Mouse (Mus musculus) stomach, embryonic 14.5 days (tissue): Measurements from ENCODE around the gene Relb. TPM values are rescaled to one million over a fixed set of nuclear protein-coding genes. Genes with fewer than 3 reads are reported as not detected.
"Not testable (repeated sequence)": the region's sequence is repeated elsewhere in the genome, so short reads cannot be mapped to it uniquely, and the experiment has no call there.

ENCODE experiments used
- ATAC-seq: fragments of 200-750 bp; cut with Nextera tagmentation; 2 replicates; pipeline ENCODE4 v1.8.0; 2017; ENCODE audit warnings: low read depth, moderate TSS enrichment; ENCODE audit not compliant: insufficient number of reproducible peaks, insufficient read depth, low FRiP score
- H3K27ac ChIP-seq: fragments of 300-500 bp; sonication (generic); 2 replicates; pipeline ENCODE4 v1.5.1; 2014; ENCODE audit warnings: mild to moderate bottlenecking, low read length, moderate library complexity, mixed read lengths
- H3K27me3 ChIP-seq: fragments of 300-500 bp; sonication (generic); 2 replicates; pipeline ENCODE4 v1.6.1; 2014; ENCODE audit warnings: low read length, control low read depth, mixed read lengths; ENCODE audit not compliant: control insufficient read depth, insufficient read depth
- H3K36me3 ChIP-seq: fragments of 300-500 bp; sonication (generic); 2 replicates; pipeline ENCODE4 v1.6.1; 2014; ENCODE audit warnings: mild to moderate bottlenecking, control low read depth, low read length, moderate library complexity, mixed read lengths; ENCODE audit not compliant: control insufficient read depth, insufficient read depth
- H3K4me1 ChIP-seq: fragments of 300-500 bp; sonication (generic); 2 replicates; pipeline ENCODE4 v1.6.1; 2014; ENCODE audit warnings: low read length, control low read depth, mixed read lengths; ENCODE audit not compliant: control insufficient read depth, insufficient read depth
- H3K4me2 ChIP-seq: fragments of 300-500 bp; sonication (generic); replicated peaks from 2 replicates; pipeline ENCODE4 v1.6.1; 2014; ENCODE audit warnings: low read depth, low read length, control low read depth
- H3K4me3 ChIP-seq: fragments of 300-500 bp; sonication (generic); 2 replicates; pipeline ENCODE4 v1.5.1; 2014; ENCODE audit warnings: low read depth, low read length, control low read depth
- H3K9ac ChIP-seq: fragments of 300-500 bp; sonication (generic); replicated peaks from 2 replicates; pipeline ENCODE4 v1.6.1; 2014; ENCODE audit warnings: low read depth, mild to moderate bottlenecking, control low read depth, low read length, moderate library complexity, mixed read lengths
- H3K9me3 ChIP-seq: fragments of 300-500 bp; sonication (generic); 2 replicates; pipeline ENCODE4 v1.6.1; 2016; ENCODE audit warnings: low read depth, low read length, control low read depth; ENCODE audit not compliant: control insufficient read depth
- WGBS: fragments of 180-500 bp; shearing (Covaris S2); extraction: QIAGEN DNeasy Blood & Tissue Kit; methylation state at CpG from one replicate; pipeline ENCODE4 v1.1.7; 2014; 5-methylcytosine and 5-hydroxymethylcytosine counted together
- polyA plus RNA-seq: library from polyadenylated mRNA; unstranded; fragments of >200 nt; fragmentation: Nextera tagmentation; extraction: Ambion mirVana; gene quantifications from 2 replicates; pipeline ENCODE4 v1.2.1, GENCODE M21; 2014

Relb gene
- polyA plus RNA-seq, 1 experiment from 2014 or later: 10.4 TPM

DNA sequence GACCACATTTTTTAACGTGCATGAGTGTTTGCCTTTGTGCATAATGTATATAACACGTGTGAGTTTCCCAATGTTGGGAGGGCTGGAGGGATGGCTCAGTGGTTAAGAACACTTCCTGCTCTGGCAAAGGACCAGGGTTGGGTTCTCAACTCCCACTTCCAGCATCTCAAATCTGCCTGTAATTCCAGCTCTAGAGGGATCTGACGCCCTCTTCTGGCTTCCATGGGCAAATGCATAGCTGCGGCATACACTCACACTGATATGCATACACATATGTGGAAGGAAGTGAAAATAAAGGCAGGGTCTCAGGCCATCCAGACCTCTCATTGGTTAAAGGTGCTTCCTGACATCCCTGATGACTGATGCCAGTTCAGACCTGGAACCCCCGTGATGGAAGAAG, 21.9 kb downstream of the Relb start:
- Histone ChIP-seq H3K27ac (no peak overlapping the region), H3K36me3 (peaks cover 6% of the 10 kb centered on the region; the same call in 1 of the 2 replicates), H3K4me1 (peaks cover 13% of the 10 kb centered on the region), H3K9ac (no peak overlapping the region), H3K27me3 (no peaks in the 10 kb centered on the region), H3K4me2 (no peak overlapping the region), H3K4me3 (no peak overlapping the region), H3K9me3 (no peaks in the 10 kb centered on the region)
- WGBS: 80% methylated on average over 5 of the region's 5 CpGs
- no peak for ATAC-seq

DNA sequence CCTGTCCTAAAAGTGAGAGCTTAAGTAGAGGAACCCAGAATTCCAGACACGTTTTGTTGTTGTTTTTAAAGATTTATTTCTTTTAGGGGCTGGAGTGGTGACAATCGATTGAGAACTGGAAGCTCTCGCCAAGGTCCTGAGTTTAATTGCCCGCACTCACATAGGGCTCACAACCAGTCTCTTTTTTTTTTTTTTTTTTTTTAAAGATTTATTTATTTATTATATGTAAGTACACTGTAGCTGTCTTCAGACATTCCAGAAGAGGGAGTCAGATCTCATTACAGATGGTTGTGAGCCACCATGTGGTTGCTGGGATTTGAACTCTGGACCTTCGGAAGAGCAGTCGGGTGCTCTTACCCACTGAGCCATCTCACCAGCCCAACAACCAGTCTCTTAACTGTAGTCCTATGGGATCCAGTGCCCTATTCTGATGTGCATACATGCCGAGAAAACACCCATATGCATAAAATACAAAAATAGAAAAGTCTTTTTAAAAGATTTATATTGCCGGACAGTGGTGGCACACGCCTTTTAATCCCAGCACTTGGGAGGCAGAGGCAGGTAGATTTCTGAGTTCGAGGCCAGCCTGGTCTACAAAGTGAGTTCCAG, 24.5 kb downstream of the Relb start:
- not testable (repeated sequence) for H3K9me3 ChIP-seq, H3K9ac ChIP-seq, H3K27ac ChIP-seq, H3K27me3 ChIP-seq, ATAC-seq
- H3K4me1 ChIP-seq: peaks cover 13% of the 10 kb centered on the region
- H3K36me3 ChIP-seq: peaks cover 21% of the 10 kb centered on the region
- peak overlapping the region; percentile 67 for H3K4me3 ChIP-seq
- WGBS: 60% methylated on average over 10 of the region's 10 CpGs
- H3K4me2 ChIP-seq: 0 out of 2 replicates have a peak overlapping the region, but pooled peaks have one; percentile 13

DNA sequence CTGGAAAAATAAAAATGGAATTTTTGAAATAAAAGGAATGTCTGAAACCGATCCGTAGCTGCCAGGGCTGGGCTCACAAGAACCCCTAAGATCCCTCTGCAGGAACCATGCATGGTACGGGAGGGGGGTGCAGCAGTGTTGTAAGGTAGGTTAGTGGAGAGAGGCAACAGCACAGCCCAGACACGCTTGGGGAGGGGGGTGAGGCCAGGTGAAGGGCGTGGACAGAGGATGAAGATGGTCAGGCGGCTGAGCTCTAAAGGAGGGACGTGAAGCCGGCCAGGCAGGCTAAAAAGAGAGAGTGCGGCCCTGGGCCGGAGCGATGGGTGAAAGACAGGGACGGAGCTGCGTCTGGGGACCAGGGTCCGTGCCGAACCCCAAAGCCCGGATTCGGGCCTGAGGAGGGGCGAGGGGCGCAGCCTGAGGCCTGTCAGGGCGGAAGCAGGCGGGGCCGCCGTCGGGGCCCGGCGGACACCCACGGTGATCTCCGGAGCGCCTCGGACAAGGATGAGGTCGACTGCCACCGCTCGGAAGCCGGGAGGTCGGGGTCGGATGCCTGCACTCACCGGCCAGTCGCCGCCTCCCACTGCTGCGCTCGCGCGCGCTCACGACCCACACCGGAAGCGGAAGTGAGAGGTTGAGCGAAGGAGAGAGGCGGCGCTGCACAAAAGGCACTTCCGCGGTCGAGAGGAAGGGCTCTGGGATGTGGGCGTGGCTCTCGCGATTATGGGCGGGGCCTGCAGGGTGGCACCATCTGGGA, 25.2 kb downstream of the Relb start, which contains the start of gene Clasrp:
Gene Clasrp, minus strand, starts transcription at position 638 of the 757 bp plus-strand sequence.
- ATAC-seq: peak; percentile 94
- 1% methylated on average over 57 of the region's 57 CpGs for WGBS

DNA sequence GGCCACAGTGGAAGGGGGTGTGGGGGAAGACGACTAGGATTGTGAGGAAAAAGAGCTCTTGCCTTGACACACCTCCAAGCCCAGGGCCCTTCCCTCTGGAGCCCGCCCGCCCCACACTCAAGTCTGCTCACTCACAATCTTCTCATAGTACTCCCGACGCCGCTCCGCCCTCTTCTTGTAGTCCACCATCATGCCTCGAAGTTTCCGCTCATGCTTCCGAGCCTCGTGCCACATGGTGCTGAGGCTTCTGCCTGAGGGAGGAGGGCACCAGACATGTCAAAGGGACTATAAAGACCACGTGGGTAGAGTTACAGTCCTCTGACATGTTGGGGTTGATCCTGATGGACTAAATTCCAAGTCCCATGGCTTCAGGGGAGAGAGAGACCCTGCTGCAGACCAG, 26.2 kb downstream of the Relb start:
- Histone ChIP-seq H3K27me3 (no peaks in the 10 kb centered on the region), H3K9ac (peak overlapping the region; percentile 75), H3K4me3 (peak overlapping the region; percentile 67), H3K4me1 (peaks cover 13% of the 10 kb centered on the region), H3K36me3 (peaks cover 30% of the 10 kb centered on the region), H3K9me3 (no peaks in the 10 kb centered on the region), H3K4me2 (peak overlapping the region; percentile 73), H3K27ac (no peak overlapping the region)
- WGBS: 82% methylated on average over 12 of the region's 12 CpGs
- ATAC-seq: no peak

More for the DNA sequence above, 25.2 kb downstream of the Relb start, which contains the start of gene Clasrp:
- H3K4me3 ChIP-seq: peak within 1 kb of the TSS; percentile 67
- no peaks in the 10 kb centered on the region for H3K27me3 ChIP-seq
- H3K27ac ChIP-seq: peak within 1 kb of the TSS; percentile 35; the same call in 1 of the 2 replicates
- peak within 1 kb of the TSS; percentile 75 for H3K9ac ChIP-seq
- H3K4me1 ChIP-seq: peaks cover 13% of the 10 kb centered on the region
- peak within 1 kb of the TSS; percentile 73 for H3K4me2 ChIP-seq
- H3K36me3 ChIP-seq: peaks cover 25% of the 10 kb centered on the region
- no peaks in the 10 kb centered on the region for H3K9me3 ChIP-seq

DNA sequence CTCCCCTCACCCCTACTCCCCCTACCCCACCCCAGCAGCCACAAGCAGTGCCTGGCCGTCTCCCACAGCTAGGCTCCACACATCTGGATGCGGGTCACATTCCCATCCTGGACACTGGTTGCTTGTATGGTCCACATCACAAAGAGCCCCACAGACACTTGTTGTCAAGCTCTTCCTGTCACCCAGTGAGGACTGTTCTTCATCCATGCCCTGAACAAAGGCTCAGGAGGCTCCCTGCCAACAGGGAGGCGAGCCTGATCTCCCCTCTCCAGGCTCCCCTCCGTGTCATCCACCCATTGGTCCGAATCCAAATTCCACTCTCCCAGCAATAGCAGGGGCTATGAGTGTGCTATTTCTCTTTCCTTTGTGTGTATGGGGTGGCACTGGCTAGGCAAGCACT, 28.7 kb downstream of the Relb start:
- Histone ChIP-seq H3K27me3 (no peaks in the 10 kb centered on the region), H3K9ac (no peak overlapping the region), H3K27ac (no peak overlapping the region), H3K36me3 (peaks cover 44% of the 10 kb centered on the region), H3K4me1 (peaks cover 13% of the 10 kb centered on the region), H3K4me2 (no peak overlapping the region), H3K9me3 (no peaks in the 10 kb centered on the region), H3K4me3 (no peak overlapping the region)
- WGBS: 76% methylated on average over 5 of the region's 5 CpGs
- ATAC-seq: no peak

DNA sequence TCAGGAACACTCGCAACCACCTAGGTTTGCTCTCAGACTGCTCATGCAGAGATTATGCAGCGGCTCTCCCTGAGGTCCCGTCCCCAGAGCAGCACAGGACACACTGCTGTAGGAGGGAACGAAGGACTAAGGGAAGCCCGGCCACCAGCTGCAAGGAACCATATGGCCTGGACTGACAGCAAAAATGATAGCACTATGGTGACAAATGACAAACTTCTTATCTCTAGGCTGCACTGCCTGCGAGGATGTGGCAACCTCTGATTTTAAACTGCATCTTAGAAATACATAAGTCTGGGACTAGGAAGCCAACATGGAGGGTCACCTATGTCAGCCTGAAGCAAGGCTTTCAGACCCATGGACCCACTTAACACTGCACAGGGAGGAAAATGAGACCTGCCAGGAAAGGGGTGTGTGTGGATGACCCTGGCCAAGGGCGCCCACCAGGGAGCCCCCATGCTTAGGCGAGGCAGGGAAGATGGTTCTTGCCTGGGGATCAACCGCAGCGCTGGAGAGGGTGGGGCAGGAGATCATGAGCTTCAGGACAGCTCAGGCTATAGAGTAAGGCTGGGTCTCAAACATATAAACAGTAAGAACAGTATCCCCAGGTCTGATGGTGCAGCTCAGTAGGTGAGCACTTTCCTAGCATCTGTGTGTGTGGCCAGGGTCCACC, 36.0 kb downstream of the Relb start:
- 86% methylated on average over 10 of the region's 10 CpGs for WGBS
- peaks cover 62% of the 10 kb centered on the region for H3K36me3 ChIP-seq
- no peak for ATAC-seq

DNA sequence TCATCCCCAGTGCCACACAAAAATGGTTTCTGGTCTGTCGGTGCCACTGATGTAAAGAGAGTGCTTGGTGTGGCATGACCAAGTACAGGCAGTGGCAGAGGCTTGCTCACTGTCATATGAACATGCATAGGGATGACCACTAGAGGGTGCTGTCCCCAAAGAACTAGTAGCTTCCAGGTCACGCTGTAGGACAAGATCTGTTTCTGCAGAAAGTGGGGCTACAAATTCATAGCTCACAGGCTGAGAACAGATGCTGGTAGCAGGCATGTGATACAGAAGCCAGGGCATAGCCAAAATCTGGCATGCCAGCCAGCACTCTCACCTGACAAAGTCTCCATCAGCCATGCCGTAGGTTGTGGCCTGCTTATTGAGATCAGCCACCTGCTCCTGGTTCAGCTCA, 39.3 kb downstream of the Relb start:
- ATAC-seq: 0 out of 2 replicates have a peak, but pooled peaks have one; percentile 20
- Histone ChIP-seq H3K9me3 (no peaks in the 10 kb centered on the region), H3K36me3 (peaks cover 63% of the 10 kb centered on the region), H3K4me2 (no peak overlapping the region), H3K9ac (no peak overlapping the region), H3K27me3 (no peaks in the 10 kb centered on the region), H3K27ac (no peak overlapping the region), H3K4me1 (no peaks in the 10 kb centered on the region), H3K4me3 (no peak overlapping the region)
- 62% methylated on average over 3 of the region's 3 CpGs for WGBS

More for the DNA sequence above, 36.0 kb downstream of the Relb start:
- H3K4me2 ChIP-seq: no peak overlapping the region
- no peaks in the 10 kb centered on the region for H3K4me1 ChIP-seq
- H3K9ac ChIP-seq: no peak overlapping the region
- no peaks in the 10 kb centered on the region for H3K27me3 ChIP-seq
- no peaks in the 10 kb centered on the region for H3K9me3 ChIP-seq
- no peak overlapping the region for H3K27ac ChIP-seq
- no peak overlapping the region for H3K4me3 ChIP-seq

DNA sequence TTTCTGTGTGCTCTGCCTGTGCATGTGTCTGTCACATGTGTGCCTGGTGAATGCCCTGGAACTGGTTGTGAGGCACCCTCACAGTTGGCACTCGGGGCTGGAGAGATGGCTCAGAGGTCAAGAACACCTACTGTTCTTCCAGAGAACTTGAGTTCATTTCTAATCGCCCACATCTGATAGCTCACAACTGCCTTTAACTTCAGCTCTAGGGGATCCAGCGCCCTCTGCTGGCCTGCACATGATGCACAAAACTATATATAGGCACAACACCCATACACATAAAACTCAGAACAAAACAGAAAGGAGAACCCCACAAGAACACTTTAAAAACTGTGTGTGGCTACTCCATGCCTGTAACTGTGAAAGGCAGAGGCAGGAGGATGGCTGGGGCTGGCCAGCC, 40.0 kb downstream of the Relb start:
- Histone ChIP-seq H3K36me3 (peaks cover 69% of the 10 kb centered on the region), H3K27me3 (no peaks in the 10 kb centered on the region), H3K27ac (no peak overlapping the region), H3K4me3 (no peak overlapping the region), H3K4me2 (no peak overlapping the region), H3K9ac (no peak overlapping the region), H3K9me3 (no peaks in the 10 kb centered on the region), H3K4me1 (no peaks in the 10 kb centered on the region)
- WGBS: 63% methylated on average over 3 of the region's 3 CpGs
- no peak for ATAC-seq
